Mouse (Mus musculus) embryonic facial prominence, embryonic 14.5 days (tissue): Measurements from ENCODE around the gene Spns3. TPM values are rescaled to one million over a fixed set of nuclear protein-coding genes. Genes with fewer than 3 reads are reported as not detected.
A peak's percentile ranks its signal among the peaks of the same experiment; 100 is the strongest.

Experiments used
- ATAC-seq: fragments of 200-750 bp; cut with Nextera tagmentation; 2 replicates; pipeline ENCODE4 v1.8.0; 2017; ENCODE audit warnings: low read depth, moderate number of reproducible peaks, moderate TSS enrichment
- DNase-seq: peaks from one replicate; pipeline ENCODE4 v3.0.0-alpha.2; 2015; ENCODE audit warnings: low spot score
- H3K27ac ChIP-seq: fragments of 300-500 bp; sonication (generic); replicated peaks from 2 replicates; pipeline ENCODE4 v1.5.1; 2014; ENCODE audit warnings: low read depth, mild to moderate bottlenecking, low read length, moderate library complexity
- H3K27me3 ChIP-seq: fragments of 300-500 bp; sonication (generic); replicated peaks from 2 replicates; pipeline ENCODE4 v1.6.1; 2014; ENCODE audit warnings: low read length; ENCODE audit not compliant: control insufficient read depth, insufficient read depth
- H3K36me3 ChIP-seq: fragments of 300-500 bp; sonication (generic); 2 replicates; pipeline ENCODE4 v1.6.1; 2014; ENCODE audit warnings: low read length, mixed read lengths; ENCODE audit not compliant: control insufficient read depth, insufficient read depth
- H3K4me1 ChIP-seq: fragments of 300-500 bp; sonication (generic); 2 replicates; pipeline ENCODE4 v1.6.1; 2014; ENCODE audit warnings: antibody characterized with exemption, low read length; ENCODE audit not compliant: control insufficient read depth, insufficient read depth
- H3K4me2 ChIP-seq: fragments of 300-500 bp; sonication (generic); 2 replicates; pipeline ENCODE4 v1.6.1; 2014; ENCODE audit warnings: low read depth, mild to moderate bottlenecking, low read length, moderate library complexity, mixed read lengths
- H3K4me3 ChIP-seq: fragments of 300-500 bp; sonication (generic); 2 replicates; pipeline ENCODE4 v1.5.1; 2014; ENCODE audit warnings: low read depth, mild to moderate bottlenecking, low read length
- H3K9ac ChIP-seq: fragments of 300-500 bp; sonication (generic); 2 replicates; pipeline ENCODE4 v1.6.1; 2014; ENCODE audit warnings: low read depth, mild to moderate bottlenecking, low read length, moderate library complexity, mixed read lengths
- H3K9me3 ChIP-seq: fragments of 300-500 bp; sonication (generic); 2 replicates; pipeline ENCODE4 v1.6.1; 2016; ENCODE audit warnings: low read length; ENCODE audit not compliant: control insufficient read depth
- WGBS: fragments of 180-500 bp; shearing (Covaris S2); extraction: QIAGEN DNeasy Blood & Tissue Kit; methylation state at CpG from one replicate; pipeline ENCODE4 v1.1.7; 2014; 5-methylcytosine and 5-hydroxymethylcytosine counted together
- polyA plus RNA-seq: library from polyadenylated mRNA; unstranded; fragments of >200 nt; fragmentation: Nextera tagmentation; extraction: Ambion mirVana; gene quantifications from 2 replicates; pipeline ENCODE4 v1.2.1, GENCODE M21; 2014

Gene Spns3
- polyA plus RNA-seq, 1 experiment from 2014 or later: 0.54 TPM

DNA sequence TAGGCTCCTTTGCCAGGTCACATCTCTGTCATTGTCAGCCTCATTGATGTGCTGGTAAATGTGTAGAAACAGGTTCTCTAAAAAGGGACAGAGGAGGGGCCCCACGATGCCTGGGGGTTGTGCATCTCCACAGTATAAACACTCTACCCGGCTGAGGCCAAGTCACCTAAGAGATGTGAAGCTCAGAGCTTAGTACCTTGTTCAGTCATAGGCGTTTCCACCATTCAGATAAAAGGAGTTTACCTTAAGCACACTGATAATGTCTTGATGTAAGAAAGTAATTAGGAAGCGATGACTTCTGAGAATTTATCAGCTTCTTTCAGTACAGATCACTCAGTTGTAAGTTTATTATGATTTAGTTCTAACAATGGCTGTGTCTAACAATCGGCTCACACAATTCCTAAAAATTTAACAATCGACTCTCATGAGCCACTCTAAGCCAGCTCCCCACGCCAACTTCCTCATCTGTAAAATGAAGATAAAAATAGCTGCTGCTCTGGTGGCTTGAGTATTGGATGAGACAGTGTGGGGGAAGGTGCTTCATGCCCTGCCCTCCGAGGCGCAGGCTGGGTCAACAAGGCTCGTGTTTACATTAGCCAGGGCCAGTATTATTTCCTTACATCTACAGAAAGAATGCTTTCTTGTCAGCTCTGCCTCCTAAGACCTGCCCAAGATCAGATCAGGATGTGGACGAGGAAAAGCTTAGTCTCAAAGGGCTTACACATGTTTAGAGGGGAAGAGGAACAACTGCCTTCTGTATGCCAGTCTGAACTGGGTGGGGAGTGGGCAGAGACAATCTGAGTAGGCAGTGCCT is 83.4 kb downstream of the Spns3 start:
- Histone ChIP-seq H3K4me2 (no peak overlapping the region), H3K4me3 (no peak overlapping the region), H3K27me3 (no peaks in the 10 kb centered on the region), H3K4me1 (peaks cover 16% of the 10 kb centered on the region), H3K36me3 (no peaks in the 10 kb centered on the region), H3K9ac (peak overlapping the region; percentile 38; the same call in 1 of the 2 replicates), H3K27ac (peak overlapping the region; percentile 19), H3K9me3 (no peaks in the 10 kb centered on the region)
- DNase-seq: peak; percentile 69
- 28% methylated on average over 11 of the region's 11 CpGs for WGBS
- ATAC-seq: peak; percentile 39

DNA sequence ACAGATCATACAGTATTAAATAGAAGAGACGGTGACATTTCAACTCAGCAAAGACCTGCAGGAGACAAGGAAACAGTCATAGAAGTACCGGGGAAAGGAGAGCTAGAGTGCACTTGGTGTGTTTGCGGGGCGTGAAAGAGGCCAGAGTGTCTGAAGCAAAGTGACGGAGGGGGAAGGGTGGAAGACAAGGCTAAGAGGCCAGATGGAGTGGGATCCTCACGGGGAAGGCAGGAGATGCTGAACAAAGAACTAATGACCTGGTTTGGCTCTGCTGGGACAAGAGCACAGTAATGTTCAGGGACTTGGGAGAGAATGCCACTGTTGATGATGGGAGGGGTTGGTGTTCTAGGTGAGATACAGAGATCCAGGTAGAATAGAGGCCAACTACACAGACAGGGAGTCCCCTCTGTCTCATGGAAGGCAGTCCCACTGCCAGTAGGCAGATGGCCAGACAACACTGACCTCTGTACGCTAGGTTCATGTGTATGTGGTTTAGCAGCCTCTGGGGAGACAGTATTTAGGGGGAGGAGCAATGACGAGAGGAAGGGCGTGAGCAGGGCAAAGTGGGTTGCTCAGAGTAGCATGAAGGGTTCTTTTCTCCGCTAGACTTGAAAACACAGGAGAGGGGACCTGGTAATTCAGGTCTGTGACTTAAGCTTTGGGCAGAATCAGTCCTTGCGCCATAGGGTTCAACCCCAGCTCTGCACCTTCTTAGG is 84.2 kb downstream of the Spns3 start:
- Histone ChIP-seq H3K9me3 (no peaks in the 10 kb centered on the region), H3K4me1 (peaks cover 16% of the 10 kb centered on the region), H3K27me3 (no peaks in the 10 kb centered on the region), H3K27ac (peak overlapping the region; percentile 19; the same call in 1 of the 2 replicates), H3K4me3 (no peak overlapping the region), H3K4me2 (no peak overlapping the region), H3K9ac (no peak overlapping the region), H3K36me3 (no peaks in the 10 kb centered on the region)
- ATAC-seq (no peak), DNase-seq (no peak)
- 52% methylated on average over 11 of the region's 11 CpGs for WGBS

DNA sequence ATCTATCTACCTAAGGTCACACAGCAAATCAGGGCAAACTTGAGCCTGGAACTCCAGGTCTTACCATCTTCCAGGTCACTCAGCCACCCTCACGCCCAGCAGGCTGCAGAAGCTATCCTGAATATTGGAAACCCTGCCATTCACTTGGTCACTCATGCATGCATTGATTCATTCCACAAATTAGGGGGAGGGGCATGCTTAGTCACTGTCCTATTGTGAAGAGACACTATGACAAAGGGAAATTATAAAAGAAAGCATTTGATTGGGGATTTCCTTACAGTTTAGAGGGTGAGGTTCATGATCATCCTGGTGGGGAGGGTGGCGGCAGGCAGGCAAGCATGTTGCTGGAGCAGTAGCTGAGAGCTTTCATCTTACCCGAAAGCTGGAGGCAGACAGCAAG is 85.5 kb downstream of the Spns3 start:
- DNase-seq: no peak
- H3K9me3 ChIP-seq: no peaks in the 10 kb centered on the region
- no peaks in the 10 kb centered on the region for H3K36me3 ChIP-seq
- no peak overlapping the region for H3K4me3 ChIP-seq
- WGBS: 75% methylated on average over 3 of the region's 3 CpGs
- H3K4me1 ChIP-seq: peaks cover 16% of the 10 kb centered on the region
- no peak for ATAC-seq
- no peak overlapping the region for H3K9ac ChIP-seq
- no peaks in the 10 kb centered on the region for H3K27me3 ChIP-seq
- no peak overlapping the region for H3K27ac ChIP-seq
- H3K4me2 ChIP-seq: no peak overlapping the region

DNA sequence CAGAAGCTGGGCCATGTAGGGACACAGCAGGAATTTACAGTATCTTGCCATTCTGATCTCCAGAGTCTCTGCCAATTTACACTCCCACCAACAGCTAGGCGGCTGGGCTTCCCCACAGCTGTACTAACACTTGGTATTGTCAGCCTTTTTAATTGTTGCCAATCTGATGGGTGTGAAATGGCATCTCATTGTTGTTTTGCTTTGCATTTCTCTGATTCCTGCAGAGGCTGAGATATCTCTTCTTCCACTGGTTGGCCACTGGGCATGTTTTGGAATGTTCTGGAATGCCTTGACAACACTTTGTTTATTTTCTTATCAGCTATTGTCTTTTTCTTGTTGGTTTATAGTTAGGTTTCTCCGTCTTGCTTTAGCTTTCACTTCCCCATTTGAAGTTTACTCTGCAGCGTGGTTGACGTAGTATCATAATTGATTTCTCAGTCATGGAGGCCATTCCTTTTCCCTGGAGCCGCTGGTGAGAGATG is 88.8 kb downstream of the Spns3 start:
- DNase-seq (no peak), ATAC-seq (no peak)
- no peaks in the 10 kb centered on the region for H3K36me3 ChIP-seq
- no peak overlapping the region for H3K4me3 ChIP-seq
- H3K9ac ChIP-seq: no peak overlapping the region
- no peak overlapping the region for H3K4me2 ChIP-seq
- H3K27ac ChIP-seq: no peak overlapping the region
- no peaks in the 10 kb centered on the region; the same call in 1 of the 2 replicates for H3K4me1 ChIP-seq
- no peaks in the 10 kb centered on the region for H3K9me3 ChIP-seq
- H3K27me3 ChIP-seq: no peaks in the 10 kb centered on the region
- 51% methylated on average over 5 of the region's 5 CpGs for WGBS

DNA sequence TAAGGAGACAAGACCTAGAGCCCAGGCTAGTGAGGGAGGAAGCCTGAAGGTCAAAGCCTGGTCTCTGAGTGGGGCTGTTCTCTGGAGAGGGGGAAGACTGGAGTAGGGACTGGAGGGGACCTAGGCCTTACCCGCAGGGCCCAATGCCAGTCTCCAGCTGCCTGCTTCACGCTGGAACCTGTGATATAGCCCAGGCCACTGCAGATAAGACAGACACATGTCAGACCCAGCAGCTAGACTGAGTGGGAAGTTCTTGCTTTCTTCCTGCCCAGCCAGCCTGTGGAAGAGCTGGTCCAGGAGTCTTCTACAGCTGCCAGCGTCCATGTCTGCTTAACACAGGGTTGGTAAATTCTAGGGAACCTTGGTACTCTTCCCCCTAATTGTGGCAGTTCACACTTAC is 91.8 kb downstream of the Spns3 start:
- no peak overlapping the region for H3K4me3 ChIP-seq
- H3K27me3 ChIP-seq: no peaks in the 10 kb centered on the region
- no peaks in the 10 kb centered on the region for H3K36me3 ChIP-seq
- H3K9ac ChIP-seq: no peak overlapping the region
- H3K4me1 ChIP-seq: no peaks in the 10 kb centered on the region
- DNase-seq: no peak
- H3K9me3 ChIP-seq: no peaks in the 10 kb centered on the region
- H3K4me2 ChIP-seq: no peak overlapping the region
- ATAC-seq: no peak
- H3K27ac ChIP-seq: peak overlapping the region; percentile 0; the same call in 1 of the 2 replicates
- WGBS: 76% methylated on average over 3 of the region's 3 CpGs

DNA sequence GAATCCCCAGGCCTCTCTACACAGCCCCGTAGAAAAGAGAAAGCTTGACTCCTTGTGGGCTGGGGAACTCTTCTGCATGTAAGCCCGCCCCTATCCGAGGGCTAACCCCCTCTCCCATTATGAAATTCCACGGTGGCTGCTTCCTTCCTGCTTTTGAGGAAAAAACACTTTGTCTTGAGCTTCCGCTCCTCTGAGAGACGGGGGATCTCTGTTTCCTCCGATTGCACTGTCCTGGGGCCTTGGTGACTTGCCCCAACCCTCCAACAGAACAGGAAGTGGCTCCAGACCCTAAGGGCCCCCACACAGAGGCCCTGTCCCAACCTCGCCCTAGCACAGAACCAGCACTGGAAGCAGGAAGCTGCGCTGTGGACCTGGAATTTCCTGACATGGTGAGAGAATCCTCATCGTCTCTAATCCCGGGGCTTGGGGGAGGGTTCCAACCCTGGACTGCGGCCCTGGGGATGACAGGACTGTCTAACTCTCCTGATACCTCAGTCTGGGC is 92.3 kb downstream of the Spns3 start:
- Histone ChIP-seq H3K9ac (no peak overlapping the region), H3K4me3 (no peak overlapping the region), H3K4me2 (no peak overlapping the region), H3K9me3 (no peaks in the 10 kb centered on the region), H3K27ac (no peak overlapping the region; the same call in 1 of the 2 replicates), H3K4me1 (no peaks in the 10 kb centered on the region), H3K36me3 (0 out of 2 replicates have a peak, but pooled peaks cover 1% of the 10 kb centered on the region), H3K27me3 (no peaks in the 10 kb centered on the region)
- WGBS: 37% methylated on average over 12 of the region's 12 CpGs
- DNase-seq: peak; percentile 43
- peak; percentile 38; the same call in 1 of the 2 replicates for ATAC-seq

DNA sequence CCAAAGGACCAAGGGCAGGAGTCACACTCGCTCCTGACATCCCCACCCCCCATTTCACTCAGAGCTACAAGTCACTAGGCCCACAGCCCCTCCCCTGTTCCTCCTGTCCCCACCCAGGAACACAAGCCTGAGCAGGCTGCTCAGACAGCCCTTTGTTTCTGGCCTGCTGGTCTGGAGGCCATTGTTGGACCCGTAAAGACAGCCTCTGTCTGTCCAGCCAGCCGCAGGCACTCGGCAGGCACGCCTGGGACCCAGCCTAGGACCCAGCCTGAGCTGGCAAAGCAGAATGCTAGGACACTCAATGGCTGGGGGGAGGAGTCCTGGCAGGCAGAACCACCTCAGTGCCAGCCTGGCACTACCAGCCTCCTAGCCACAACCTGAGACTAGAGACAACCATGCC is 94.6 kb downstream of the Spns3 start:
- ATAC-seq (no peak), DNase-seq (no peak)

DNA sequence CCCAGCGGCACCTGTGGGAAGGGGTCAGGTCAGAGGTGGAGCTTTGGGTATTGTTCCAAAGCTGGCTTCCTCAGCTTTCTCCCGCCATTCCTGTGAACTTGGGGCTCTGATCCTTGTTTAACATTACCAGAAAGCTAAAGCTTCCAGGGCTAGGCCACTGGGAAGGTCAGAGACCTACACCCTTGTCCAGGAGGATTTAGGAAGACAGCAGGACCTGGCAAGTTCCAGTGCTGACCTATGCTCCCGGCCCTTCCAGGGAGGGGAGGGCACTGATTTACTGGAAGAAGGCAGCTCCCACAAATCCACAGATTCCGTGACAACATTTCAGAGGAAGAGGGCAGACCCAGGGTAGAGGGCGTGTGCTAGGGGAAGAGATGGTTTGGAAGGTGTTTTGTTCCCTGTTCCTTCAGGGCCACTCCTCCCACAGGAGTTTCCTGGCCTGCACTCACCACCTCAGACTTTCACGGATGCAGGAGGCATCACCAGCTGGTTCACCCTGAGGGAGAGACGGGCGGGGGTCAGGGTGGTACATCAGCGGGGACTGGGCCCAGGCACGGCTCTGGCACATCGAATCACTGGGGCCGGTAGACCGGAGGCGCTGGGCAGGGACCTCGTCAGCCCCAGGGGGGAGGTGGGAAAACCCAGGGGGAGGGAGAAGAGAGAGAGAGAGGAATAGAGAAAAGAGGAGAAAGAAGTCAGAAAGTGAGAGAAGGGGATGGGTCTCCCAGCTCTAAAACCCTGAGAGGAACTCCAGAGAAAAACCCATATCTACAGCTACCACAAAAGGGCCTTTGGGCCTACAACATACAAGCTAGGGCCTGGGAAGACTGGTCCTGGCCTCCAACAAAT is 97.0 kb downstream of the Spns3 start:
- no peaks in the 10 kb centered on the region for H3K9me3 ChIP-seq
- WGBS: 56% methylated on average over 15 of the region's 15 CpGs
- peaks cover 48% of the 10 kb centered on the region for H3K36me3 ChIP-seq
- no peak overlapping the region for H3K9ac ChIP-seq
- H3K4me2 ChIP-seq: no peak overlapping the region
- ATAC-seq: no peak
- H3K27ac ChIP-seq: no peak overlapping the region
- H3K4me1 ChIP-seq: no peaks in the 10 kb centered on the region
- no peak overlapping the region for H3K4me3 ChIP-seq
- no peaks in the 10 kb centered on the region for H3K27me3 ChIP-seq
- DNase-seq: no peak

More for the DNA sequence above, 94.6 kb downstream of the Spns3 start:
- Histone ChIP-seq H3K27me3 (no peaks in the 10 kb centered on the region), H3K9me3 (no peaks in the 10 kb centered on the region), H3K9ac (no peak overlapping the region), H3K4me2 (no peak overlapping the region), H3K27ac (no peak overlapping the region), H3K36me3 (peaks cover 25% of the 10 kb centered on the region), H3K4me3 (no peak overlapping the region), H3K4me1 (no peaks in the 10 kb centered on the region)
- 26% methylated on average over 5 of the region's 5 CpGs for WGBS
